Mouse (Mus musculus) heart, adult 9 months (tissue): ENCODE results near the gene Mau2.
"Not testable (repeated sequence)": the region's sequence is repeated elsewhere in the genome, so short reads cannot be mapped to it uniquely, and the experiment has no call there.

Experiments used
- DNase-seq, 2 experiments: peaks; one replicate each; pipeline ENCODE4 v3.0.0; 2022; ENCODE audit warnings: low spot score in 2 of 2

The Mau2 gene

GRCm38 (mm10) chr8:70042583-70043455 is at the start of gene Mau2, which contains the start of gene Sugp1:
Gene Mau2 (minus strand): TSS chr8:70042734.
Gene Sugp1 (plus strand): TSS chr8:70042813.
- DNase-seq = peak; percentile 89 to 97

DNA sequence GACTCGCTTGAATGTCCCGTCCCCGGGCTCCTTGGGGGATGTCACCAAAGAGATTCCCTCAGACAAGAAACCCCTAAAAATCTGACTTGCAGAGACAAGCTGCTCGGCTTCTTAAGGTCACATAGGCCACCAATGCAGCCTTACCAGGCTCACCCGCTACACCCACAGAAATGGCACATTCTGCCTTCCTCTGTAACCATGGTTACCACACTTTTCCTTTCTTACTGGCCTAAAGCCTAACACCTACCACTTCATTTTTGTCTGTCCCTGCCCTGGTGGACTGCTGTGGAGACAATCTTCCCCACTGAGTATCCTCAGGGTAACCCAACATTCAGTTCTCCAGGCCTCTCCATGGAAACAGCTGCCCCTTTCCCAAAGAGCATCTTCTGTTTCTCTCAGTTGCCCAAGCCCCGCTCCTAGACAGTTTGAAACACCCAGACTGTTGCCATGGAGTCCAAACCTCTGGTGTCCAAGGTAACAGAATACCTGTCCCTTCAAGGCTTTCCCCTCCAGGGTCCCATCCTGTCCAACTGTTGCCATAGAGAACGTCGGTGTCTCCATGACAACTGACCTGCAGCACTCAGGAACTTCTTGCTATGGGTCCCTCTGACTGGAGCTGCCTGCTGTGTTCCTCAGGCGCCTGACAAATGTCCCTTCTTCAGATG is 46.9 kb upstream of the Mau2 start:
- no peak for DNase-seq

GRCm38 (mm10) chr8:70087836-70088650 is 45.5 kb upstream of the Mau2 start:
- DNase-seq = no peak

DNA sequence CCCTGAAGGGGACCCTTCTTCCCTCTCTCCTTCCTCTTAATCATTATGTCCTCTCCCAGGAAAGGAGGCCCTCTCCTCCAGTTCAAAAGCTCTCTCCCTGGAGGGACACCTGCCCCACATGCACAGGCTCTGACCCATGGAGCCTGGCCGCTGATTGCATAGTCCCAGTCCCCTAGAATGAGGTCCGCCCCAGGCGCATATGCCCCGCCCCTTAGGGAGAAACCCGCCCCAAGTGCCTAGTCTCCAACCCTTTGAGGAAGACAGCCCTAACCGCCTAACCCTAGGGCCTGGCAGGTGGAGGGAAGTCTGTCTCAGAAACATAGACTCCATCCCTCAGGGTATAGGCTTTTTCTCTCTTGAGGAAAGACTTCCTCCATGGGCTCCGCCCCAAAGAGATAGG is 44.7 kb upstream of the Mau2 start:
- DNase-seq = no peak

GRCm38 (mm10) chr8:70086151-70086550 is 43.6 kb upstream of the Mau2 start:
- no peak for DNase-seq

- DNase-seq = no peak
Measured at GRCm38 (mm10) chr8:70084191-70085065, 41.9 kb upstream of the Mau2 start.

GRCm38 (mm10) chr8:70083285-70083684 is 40.8 kb upstream of the Mau2 start, which contains the start of gene Hapln4:
Gene Hapln4 (plus strand): TSS chr8:70083457.
- no peak for DNase-seq

- no peak for DNase-seq
Measured at GRCm38 (mm10) chr8:70081976-70082375, 39.4 kb upstream of the Mau2 start.

DNA sequence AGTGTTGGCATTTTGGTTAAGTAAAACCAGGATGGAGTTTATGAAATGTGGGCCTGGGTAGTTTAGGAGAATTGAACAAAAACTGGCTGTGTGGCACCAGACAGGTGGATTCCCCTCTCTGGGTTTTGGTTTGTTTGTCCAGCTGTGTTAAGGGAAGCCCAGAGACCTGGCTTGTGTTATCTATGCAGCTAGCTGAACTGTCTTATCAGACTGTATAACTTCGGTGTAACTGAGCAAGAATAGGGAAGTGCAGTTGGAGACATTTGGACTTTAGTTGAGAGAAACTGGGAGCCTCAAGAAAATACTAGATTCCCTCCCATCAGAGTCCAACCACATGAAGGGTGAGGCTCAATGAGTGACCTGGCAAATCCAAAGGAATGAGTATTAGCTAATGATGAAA is 31.1 kb upstream of the Mau2 start:
- DNase-seq = no peak

DNA sequence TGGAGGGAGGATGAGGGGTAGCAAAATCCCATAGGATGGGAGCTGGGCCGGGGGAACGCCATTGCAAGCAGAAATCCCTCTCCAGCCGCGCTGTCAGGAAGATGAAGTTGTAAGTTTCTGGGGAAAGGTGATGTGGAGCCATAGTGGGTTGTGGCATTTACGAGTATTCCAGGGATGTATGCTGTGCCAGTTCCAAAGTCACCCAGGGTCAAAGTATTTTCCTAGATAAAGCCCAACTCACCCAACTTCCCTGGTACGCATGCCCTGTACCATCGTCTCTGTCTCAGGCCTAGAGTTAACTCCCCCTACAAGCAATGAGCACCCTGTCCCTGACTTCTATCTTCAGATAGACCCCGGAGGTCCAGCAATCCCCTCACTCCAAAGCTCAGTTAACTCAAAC is 30.6 kb upstream of the Mau2 start:
- DNase-seq = peak in 1 of 2 experiments; percentile 3

DNA sequence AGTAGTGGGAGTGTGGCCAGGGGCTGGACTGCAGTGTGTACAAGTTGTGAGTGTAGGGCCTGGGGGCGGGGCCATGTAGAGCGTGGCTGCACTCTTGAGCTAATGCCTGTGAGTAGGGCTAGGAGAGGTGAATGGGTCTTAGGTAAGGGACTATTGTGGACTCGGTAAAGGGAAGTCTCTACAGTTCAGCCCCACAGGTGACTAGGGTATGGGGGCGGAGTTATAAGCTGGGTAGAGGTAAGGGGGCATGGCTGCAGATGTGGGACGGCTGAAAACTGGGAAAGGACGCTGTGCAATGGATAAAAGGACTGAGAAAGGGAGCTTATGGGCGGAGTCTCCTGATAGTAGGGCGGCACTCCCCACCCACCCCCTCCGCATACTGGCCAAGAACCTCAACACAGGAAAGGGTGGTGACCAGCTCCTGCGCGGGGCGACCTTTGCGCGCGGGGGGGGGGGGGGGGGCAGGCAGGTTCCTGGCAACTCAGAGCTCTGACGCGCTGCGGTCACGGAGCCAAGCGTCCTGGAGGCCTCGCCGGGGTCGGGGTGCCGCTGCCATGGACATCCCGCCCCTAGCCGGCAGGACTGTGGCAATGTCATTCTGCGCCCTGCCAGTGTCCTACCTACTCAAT is 30.0 kb upstream of the Mau2 start, which contains the start of gene Tm6sf2:
TSS of gene Tm6sf2 (plus strand) at position 484 of the 629 bp plus-strand sequence.
- peak; percentile 28 to 35 for DNase-seq

DNA sequence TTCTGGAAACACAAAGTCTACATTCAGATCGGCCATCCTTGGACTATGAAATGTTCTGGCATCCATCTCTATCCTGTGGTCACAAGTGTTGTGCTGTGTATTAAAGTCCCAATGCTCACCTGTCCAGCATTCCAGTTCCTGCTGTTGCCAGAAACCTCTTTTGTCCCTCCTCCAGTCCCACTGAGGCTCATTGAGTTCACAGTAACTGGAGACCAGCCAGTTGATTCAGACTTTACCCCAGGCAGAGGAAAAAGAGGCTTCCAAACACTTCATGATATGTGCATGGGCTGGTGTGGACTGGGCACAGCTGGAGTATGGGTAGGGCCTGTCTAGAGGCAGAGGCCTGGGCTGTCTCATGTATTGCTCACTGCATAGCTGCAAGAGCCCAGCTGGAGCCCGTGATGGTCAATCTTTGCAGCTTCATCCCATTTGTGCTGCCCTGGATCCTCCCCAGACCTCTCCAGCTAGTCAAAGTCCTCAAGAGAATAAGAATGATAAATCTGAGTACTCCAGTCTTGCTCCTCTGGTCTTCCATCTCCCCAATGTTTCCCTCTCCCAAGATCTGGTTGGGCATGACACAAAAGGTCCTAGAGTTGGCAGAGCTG is 29.4 kb upstream of the Mau2 start:
- DNase-seq = no peak

DNA sequence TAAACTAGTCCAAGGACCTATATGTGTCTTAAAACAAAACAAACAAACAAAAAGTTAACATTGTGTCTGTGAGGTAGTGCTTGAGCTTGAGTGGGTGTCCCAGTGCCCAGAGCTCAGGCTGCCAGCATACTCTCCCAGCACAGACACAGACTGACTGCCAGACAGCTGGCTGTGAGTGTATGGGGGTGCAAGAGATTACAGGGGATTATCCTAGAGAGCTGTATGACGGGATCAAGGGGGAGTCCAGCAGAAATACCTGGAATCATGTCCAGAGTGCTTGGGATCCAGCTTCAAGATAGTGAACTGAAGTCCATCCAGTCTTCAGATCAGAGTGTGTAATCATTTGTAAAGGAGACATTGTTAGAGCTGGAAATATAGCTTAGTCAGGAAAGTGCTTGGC is 15.2 kb upstream of the Mau2 start:
- no peak for DNase-seq

- DNase-seq = not testable (repeated sequence)
Measured at GRCm38 (mm10) chr8:70050434-70050833, 7.9 kb upstream of the Mau2 start.

DNA sequence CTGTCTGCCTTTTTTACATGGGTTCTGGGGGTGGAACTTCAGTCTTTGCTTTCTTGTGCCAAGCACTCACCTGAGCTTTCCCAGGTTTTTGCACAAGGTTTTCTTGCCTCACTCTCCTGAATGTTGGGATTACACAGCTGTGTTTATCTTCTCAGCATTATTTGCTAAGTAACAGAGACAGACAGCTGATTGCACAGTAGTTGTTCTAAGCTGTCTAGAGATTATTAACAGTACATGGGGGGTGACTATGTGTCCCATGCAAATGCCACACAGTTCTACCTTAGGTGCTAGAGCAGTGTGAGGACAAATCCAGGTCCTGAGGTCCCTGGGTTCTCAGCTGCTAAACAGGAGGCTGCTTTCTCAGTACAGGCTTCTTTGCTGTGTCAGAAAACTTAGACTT is 7.1 kb upstream of the Mau2 start:
- DNase-seq = no peak

DNA sequence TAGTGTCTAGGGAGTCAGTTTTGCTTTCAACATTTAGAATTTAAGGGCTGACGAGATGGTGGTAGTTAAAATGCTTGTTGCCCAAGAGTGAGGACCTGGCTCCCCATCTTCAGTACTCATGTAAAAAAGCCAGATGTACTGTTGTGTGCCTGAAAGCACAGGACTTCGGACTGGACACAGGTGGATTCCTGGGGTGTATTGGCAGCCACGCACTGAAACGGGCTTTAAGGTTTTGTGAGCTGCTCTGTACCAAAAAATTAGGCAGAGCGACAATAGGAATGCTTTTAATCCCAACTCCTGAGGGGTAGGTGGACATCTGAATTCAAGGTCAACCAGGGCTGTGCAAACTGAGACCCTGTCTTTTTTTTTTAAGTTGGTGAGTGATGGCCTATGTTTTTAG is 1.5 kb upstream of the Mau2 start:
- DNase-seq = no peak

GRCm38 (mm10) chr8:70041885-70042546 is 518 bp downstream of the Mau2 start:
- no peak for DNase-seq

- DNase-seq = no peak
Measured at GRCm38 (mm10) chr8:70037994-70038393, 4.5 kb downstream of the Mau2 start.

DNA sequence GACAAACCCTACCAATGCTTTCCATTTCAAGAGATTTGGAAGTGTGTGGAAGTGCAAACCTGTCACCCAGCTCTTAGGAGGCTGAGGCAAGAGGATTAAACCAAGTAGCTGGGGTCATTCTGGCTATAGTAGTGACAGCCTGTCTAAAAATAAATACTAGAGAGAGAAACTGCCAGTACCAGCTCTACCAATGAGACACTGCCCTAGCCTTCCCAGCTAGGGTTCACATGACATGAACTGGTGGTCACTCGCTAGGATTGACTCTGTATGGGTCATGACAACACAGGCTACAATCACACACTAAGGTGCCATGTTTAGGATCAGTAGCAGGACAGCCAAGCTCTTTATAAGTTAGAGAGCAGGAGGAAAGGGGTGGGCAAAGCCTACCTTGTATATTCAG is 12.3 kb downstream of the Mau2 start:
- DNase-seq = peak; percentile 16 to 26

GRCm38 (mm10) chr8:70026151-70026550 is 16.4 kb downstream of the Mau2 start:
- no peak for DNase-seq
